Mouse (Mus musculus) right cerebral cortex, adult 2 months (tissue): Measurements from ENCODE around the gene Oprd1.
A peak's percentile ranks its signal among the peaks of the same experiment; 100 is the strongest.

Experiments used
- DNase-seq, 2 experiments: peaks; one replicate each; pipeline ENCODE4 v3.0.0; 2021 to 2022; ENCODE audit warnings: low spot score in 2 of 2

Oprd1 gene

GRCm38 (mm10) chr4:132133920-132134319 lies 10.4 kb downstream of the Oprd1 start:
- no peak for DNase-seq

GRCm38 (mm10) chr4:132133381-132133780 lies 10.9 kb downstream of the Oprd1 start:
- no peak for DNase-seq

GRCm38 (mm10) chr4:132132297-132132696 lies 12.0 kb downstream of the Oprd1 start:
- no peak for DNase-seq

- peak; percentile 41 to 50 for DNase-seq
These were observed 12.5 kb downstream of the Oprd1 start for GRCm38 (mm10) chr4:132131790-132132189.

GRCm38 (mm10) chr4:132131116-132131515 lies 13.2 kb downstream of the Oprd1 start:
- DNase-seq = no peak

- DNase-seq = no peak
These were observed 13.6 kb downstream of the Oprd1 start for GRCm38 (mm10) chr4:132130645-132131044.

GRCm38 (mm10) chr4:132130134-132130533 lies 14.2 kb downstream of the Oprd1 start:
- DNase-seq = peak; percentile 26 to 57

GRCm38 (mm10) chr4:132128997-132129636 lies 15.2 kb downstream of the Oprd1 start:
- no peak for DNase-seq

GRCm38 (mm10) chr4:132127091-132127490 lies 17.2 kb downstream of the Oprd1 start:
- no peak for DNase-seq

GRCm38 (mm10) chr4:132123166-132123565 lies 21.1 kb downstream of the Oprd1 start:
- DNase-seq = no peak

- no peak for DNase-seq
These were observed 22.6 kb downstream of the Oprd1 start for GRCm38 (mm10) chr4:132121674-132122073.

GRCm38 (mm10) chr4:132119566-132119965 lies 24.7 kb downstream of the Oprd1 start:
- peak; percentile 39 to 46 for DNase-seq

GRCm38 (mm10) chr4:132116315-132116714 lies 28.0 kb downstream of the Oprd1 start:
- DNase-seq = no peak

- no peak for DNase-seq
These were observed 30.7 kb downstream of the Oprd1 start for GRCm38 (mm10) chr4:132113411-132114095.

GRCm38 (mm10) chr4:132111227-132111626 lies 33.1 kb downstream of the Oprd1 start:
- no peak for DNase-seq

- DNase-seq = no peak
These were observed 36.1 kb downstream of the Oprd1 start for GRCm38 (mm10) chr4:132108221-132108620.

- DNase-seq = no peak
These were observed 43.1 kb downstream of the Oprd1 start for GRCm38 (mm10) chr4:132101152-132101551.

- DNase-seq = no peak
These were observed 44.7 kb downstream of the Oprd1 start for GRCm38 (mm10) chr4:132099548-132099947.

- no peak for DNase-seq
These were observed 49.2 kb downstream of the Oprd1 start for GRCm38 (mm10) chr4:132095043-132095442.

GRCm38 (mm10) chr4:132093928-132094327 lies 50.4 kb downstream of the Oprd1 start:
- no peak for DNase-seq

- no peak for DNase-seq
These were observed 51.1 kb downstream of the Oprd1 start for GRCm38 (mm10) chr4:132093136-132093535.

GRCm38 (mm10) chr4:132088921-132089320 lies 55.4 kb downstream of the Oprd1 start:
- peak; percentile 72 to 76 for DNase-seq

- DNase-seq = no peak
These were observed 59.2 kb downstream of the Oprd1 start for GRCm38 (mm10) chr4:132085114-132085513.
